Mouse (Mus musculus) MEL-GATA-1-ER (cell line): Measurements from ENCODE around the gene Gm8180.
"Not testable (repeated sequence)": the region's sequence is repeated elsewhere in the genome, so short reads cannot be mapped to it uniquely, and the experiment has no call there.

Experiments
- DNase-seq: peaks from one replicate; pipeline ENCODE4 v3.0.0-alpha.2; 2012; ENCODE audit warnings: low read depth; ENCODE audit errors: extremely low read depth

Gm8180 gene

GRCm38 (mm10) chr14:43784645-43785044, at the start of gene Gm8180:
Gene Gm8180 (minus strand): TSS chr14:43784745.
- DNase-seq, result not testable (repeated sequence)

DNA sequence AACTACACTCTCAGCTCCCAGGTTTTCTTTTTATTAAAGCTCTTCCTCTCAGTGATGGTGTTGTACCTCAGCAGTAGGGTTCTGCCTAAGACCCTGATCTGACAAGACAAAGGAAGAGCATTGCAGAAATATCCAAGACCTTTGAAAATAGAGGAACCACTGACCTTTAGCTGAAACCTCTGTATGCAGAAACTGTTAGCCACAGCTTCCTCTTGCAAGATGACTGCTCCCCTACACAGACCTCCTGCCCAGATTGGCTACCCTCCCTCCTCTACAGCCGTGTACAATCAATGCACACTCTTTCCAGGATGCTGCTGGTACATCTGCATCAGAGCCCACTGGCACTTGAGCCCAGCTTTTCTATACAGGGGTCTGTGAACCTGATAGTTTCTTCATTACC, 45.8 kb upstream of the Gm8180 start:
- not testable (repeated sequence) for DNase-seq

DNA sequence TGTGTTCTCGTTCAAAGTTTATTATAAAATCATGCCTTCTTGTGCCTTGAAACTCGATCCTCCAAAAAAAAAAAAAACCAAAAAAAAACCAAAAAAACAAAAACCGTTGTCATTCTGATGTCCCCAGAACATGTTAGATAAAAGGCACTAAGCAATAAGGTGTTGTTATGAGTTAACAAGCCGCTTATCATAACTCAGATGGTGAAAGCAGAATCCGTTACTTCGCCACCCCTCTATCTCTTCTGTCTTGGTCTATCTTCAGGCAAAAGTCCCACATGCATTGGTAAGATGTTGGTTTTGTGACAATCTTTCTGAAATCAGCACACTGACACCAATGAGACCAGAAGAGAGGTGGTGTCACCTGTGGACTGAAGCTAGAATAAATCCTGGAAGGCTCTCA, 39.6 kb upstream of the Gm8180 start:
- not testable (repeated sequence) for DNase-seq

GRCm38 (mm10) chr14:43821869-43822268, 37.3 kb upstream of the Gm8180 start:
- DNase-seq, result not testable (repeated sequence)

GRCm38 (mm10) chr14:43812458-43812857, 27.9 kb upstream of the Gm8180 start:
- DNase-seq, result peak; percentile 0

DNA sequence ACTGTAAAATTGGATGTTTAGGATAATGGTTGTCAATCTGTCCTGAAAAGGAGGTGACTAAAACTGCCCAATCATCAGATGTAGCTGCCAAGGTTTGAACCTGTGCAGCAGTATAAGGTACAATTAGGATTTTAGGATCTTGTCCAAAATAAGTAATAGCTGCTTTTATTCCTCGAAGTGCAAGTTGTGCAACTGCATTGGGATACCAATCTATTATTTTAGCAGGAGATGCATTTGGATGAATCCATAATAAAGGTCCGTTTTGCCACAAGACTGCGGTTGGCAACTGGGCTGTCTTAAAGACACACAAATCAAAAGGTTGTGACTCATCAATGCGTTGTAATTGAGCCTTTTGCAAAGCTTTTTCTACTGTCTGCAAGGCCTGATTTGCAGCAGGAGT, 23.6 kb upstream of the Gm8180 start:
- DNase-seq, result not testable (repeated sequence)

DNA sequence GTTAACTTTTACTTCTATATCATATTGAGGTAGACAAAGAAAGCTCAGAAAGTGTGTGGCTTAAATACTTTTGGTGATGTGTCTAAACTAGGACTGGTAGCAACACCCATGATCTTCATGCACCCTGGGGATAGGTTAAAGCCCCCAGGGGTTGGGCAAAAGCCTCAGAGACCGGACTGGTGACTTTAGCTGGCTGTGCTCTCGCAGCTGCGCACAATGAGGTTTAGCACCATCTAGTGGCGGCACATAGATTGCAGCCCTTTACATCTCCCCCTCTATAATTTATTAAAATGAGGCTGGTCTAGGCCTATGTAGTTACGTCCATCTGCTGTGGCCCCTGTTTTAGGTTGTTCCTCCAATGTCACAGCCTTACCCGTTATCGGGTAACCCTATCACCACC, 19.9 kb upstream of the Gm8180 start:
- DNase-seq, result not testable (repeated sequence)

- DNase-seq, result not testable (repeated sequence)
Measured at GRCm38 (mm10) chr14:43796905-43797470, 12.4 kb upstream of the Gm8180 start.

DNA sequence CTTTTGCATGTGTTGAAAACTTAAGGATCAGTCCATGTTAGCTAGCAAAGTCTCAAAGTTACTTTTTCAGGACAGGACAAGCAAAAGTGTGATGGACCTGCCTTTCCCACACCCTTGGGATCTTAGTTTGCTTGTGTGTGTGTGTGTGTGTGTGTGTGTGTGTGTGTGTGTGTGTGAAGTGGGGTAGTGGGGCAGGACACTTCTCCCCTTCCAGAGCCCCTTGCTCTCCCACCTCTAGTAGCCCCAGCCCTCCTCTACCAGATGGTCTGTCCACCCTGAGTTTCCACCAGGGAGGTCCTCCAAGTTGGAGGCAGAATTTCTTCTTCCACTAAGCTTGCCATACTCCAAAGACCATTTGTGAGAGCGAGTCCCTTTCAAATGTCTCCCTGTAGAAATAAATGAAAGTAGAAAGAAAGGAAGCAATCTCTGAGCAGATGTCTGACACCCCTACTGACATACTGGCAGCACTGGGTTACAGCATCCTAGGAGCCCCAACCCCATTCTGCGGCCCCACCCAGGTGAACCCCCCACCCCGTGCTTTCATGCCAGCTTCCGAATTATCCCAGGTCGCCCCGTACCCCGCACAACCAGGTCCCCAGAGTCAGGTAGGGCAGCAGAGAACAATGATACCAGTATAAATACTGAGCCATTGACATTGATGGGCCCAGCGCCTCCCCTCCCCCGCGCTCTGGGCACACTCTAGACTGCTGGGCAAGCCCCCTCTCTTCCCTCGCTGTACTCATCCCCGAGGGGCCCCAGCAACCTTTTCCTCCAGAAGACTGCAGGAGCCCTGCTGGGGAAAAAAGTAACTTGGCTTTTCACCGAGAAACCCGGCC, 11.7 kb upstream of the Gm8180 start:
- DNase-seq, result no peak

- DNase-seq, result not testable (repeated sequence)
Measured at GRCm38 (mm10) chr14:43793811-43794210, 9.3 kb upstream of the Gm8180 start.

DNA sequence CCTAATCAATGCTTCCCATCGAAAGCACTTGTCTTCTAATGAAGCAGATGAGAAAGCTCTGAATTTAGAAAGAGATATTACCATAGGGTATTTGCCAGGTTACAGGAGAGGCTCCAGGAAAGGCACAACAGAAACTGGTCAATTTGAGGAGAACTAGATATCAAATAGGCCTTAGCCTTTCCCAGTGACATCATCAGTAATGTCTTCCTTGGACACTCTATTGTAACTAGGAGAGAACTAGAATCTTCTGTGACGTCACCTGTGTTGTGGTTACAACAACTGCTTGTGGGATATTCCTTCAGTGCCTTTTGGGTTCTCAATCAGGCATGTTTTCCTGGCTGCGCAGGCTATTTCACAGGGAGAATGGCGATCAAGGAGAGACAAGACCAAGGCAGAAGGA, 37.0 kb downstream of the Gm8180 start, which contains the start of gene Gm6526:
TSS of gene Gm6526 (plus strand) at position 301 of the 400 bp plus-strand sequence.
- DNase-seq, result not testable (repeated sequence)
